ENCODE assay signal across 11 mouse cellular contexts in genomic region chr4:9073736-9074428, GRCm38 (mm10).
DNase-seq lines count a peak whose midpoint lies in the region; ATAC-seq lines count a peak whose summit lies in the region.
"Had no signal": no experiment of that assay in that cellular context is flagged by ENCODE, and none has a peak within 500 bp of the region (broad histone marks: within the 10 kb centered on the region; RNA-seq: fewer than 3 reads in every experiment).

No protein-coding gene starts in this region.

- H3K4me3 ChIP-seq in hindbrain, embryonic 10.5 days: no peak overlapping the region
- H3K4me3 ChIP-seq in hindbrain, embryonic 13.5 days: no peak overlapping the region
- no peak overlapping the region for H3K4me3 ChIP-seq in heart, embryonic 11.5 days (ENCODE audit: low read depth, low read length)
- H3K4me3 ChIP-seq: left cerebral cortex, adult 2 months; liver, embryonic 12.5 days had no signal

- H3K4me2 ChIP-seq in hindbrain, embryonic 13.5 days: no peak overlapping the region
- no peak overlapping the region for H3K4me2 ChIP-seq in heart, embryonic 11.5 days
- H3K4me2 ChIP-seq: liver, embryonic 12.5 days had no signal

- 50% methylated on average over 8 of the region's 8 CpGs for WGBS in hindbrain, embryonic 10.5 days
- WGBS in hindbrain, embryonic 13.5 days: 55% methylated on average over 8 of the region's 8 CpGs
- WGBS in heart, embryonic 11.5 days (ENCODE audit: insufficient replicate concordance): 69% methylated on average over 8 of the region's 8 CpGs

- peak overlapping the region; percentile 74 for H3K27ac ChIP-seq in hindbrain, embryonic 10.5 days
- H3K27ac ChIP-seq in hindbrain, embryonic 13.5 days: no peak overlapping the region
- no peak overlapping the region for H3K27ac ChIP-seq in heart, embryonic 11.5 days (ENCODE audit: low read depth, low read length)
- H3K27ac ChIP-seq: left cerebral cortex, adult 2 months; liver, embryonic 12.5 days had no signal

- H3K9ac ChIP-seq in hindbrain, embryonic 13.5 days: no peak overlapping the region
- no peak overlapping the region for H3K9ac ChIP-seq in heart, embryonic 11.5 days (ENCODE audit: low read depth, low read length)
- H3K9ac ChIP-seq: liver, embryonic 12.5 days had no signal

- no peaks in the 10 kb centered on the region for H3K9me3 ChIP-seq in hindbrain, embryonic 10.5 days
- H3K9me3 ChIP-seq in hindbrain, embryonic 13.5 days: no peaks in the 10 kb centered on the region
- H3K9me3 ChIP-seq in heart, embryonic 11.5 days (replicated peaks; ENCODE audit: control insufficient read depth, low read length): no peaks in the 10 kb centered on the region
- H3K9me3 ChIP-seq: liver, embryonic 12.5 days had no signal

- no peak for ATAC-seq in hindbrain, embryonic 13.5 days (ENCODE audit: low FRiP score)
- ATAC-seq in heart, embryonic 11.5 days (replicated peaks; ENCODE audit: insufficient number of reproducible peaks, low FRiP score, low TSS enrichment): no peak
- ATAC-seq: liver, embryonic 12.5 days had no signal

- no peaks in the 10 kb centered on the region for H3K36me3 ChIP-seq in hindbrain, embryonic 10.5 days
- H3K36me3 ChIP-seq in hindbrain, embryonic 13.5 days: no peaks in the 10 kb centered on the region
- no peaks in the 10 kb centered on the region for H3K36me3 ChIP-seq in heart, embryonic 11.5 days (ENCODE audit: control insufficient read depth, insufficient read depth, low read length)
- H3K36me3 ChIP-seq: liver, embryonic 12.5 days had no signal

- DNase-seq in hindbrain, embryonic 10.5 days (ENCODE audit: low spot score): peak; percentile 18
- DNase-seq in adrenal gland, postnatal 14 days: peak; percentile 45
- DNase-seq in kidney, adult 11 months: peak; percentile 48
- DNase-seq in mesoderm, embryonic 11.5 days (ENCODE audit: low read depth, low spot score): peak; percentile 34
- DNase-seq in ovary, postnatal 36 days (ENCODE audit: low spot score): no peak
- DNase-seq in embryo, embryonic 11 days: no peak
- DNase-seq: lung, postnatal 36 days had no signal

- peaks cover 21% of the 10 kb centered on the region for H3K4me1 ChIP-seq in hindbrain, embryonic 10.5 days (replicated peaks)
- peaks cover 6% of the 10 kb centered on the region for H3K4me1 ChIP-seq in hindbrain, embryonic 13.5 days (replicated peaks)
- H3K4me1 ChIP-seq in heart, embryonic 11.5 days (ENCODE audit: control insufficient read depth, insufficient read depth, low read length): no peaks in the 10 kb centered on the region
- H3K4me1 ChIP-seq: liver, embryonic 12.5 days had no signal

- no peaks in the 10 kb centered on the region; the same call in 1 of the 2 replicates for H3K27me3 ChIP-seq in hindbrain, embryonic 10.5 days (ENCODE audit: insufficient read depth, poor library complexity, severe bottlenecking)
- H3K27me3 ChIP-seq in hindbrain, embryonic 13.5 days: no peaks in the 10 kb centered on the region
- H3K27me3 ChIP-seq in heart, embryonic 11.5 days (ENCODE audit: control insufficient read depth, insufficient read depth, low read length): 0 out of 2 replicates have a peak, but pooled peaks cover 3% of the 10 kb centered on the region
- H3K27me3 ChIP-seq: liver, embryonic 12.5 days had no signal

Comparison
In these comparisons a context has a peak if more than half of its experiments do, and no peak if none do; other contexts are left out.
1. DNase-seq: peak in hindbrain, embryonic 10.5 days (single experiment), adrenal gland, postnatal 14 days (single experiment), kidney, adult 11 months (single experiment) and mesoderm, embryonic 11.5 days (single experiment); none in ovary, postnatal 36 days (single experiment) and embryo, embryonic 11 days (single experiment).